Mouse (Mus musculus) kidney, adult 2 months (tissue): ENCODE measurements around the gene Gltp.

ENCODE experiments used
- CTCF ChIP-seq: fragments of 200-500 bp; conservative IDR thresholded peaks from 2 replicates; pipeline ENCODE4 v1.5.1; 2011; ENCODE audit warnings: low read depth, mild to moderate bottlenecking, control low read depth, low read length, moderate library complexity, mixed read lengths; ENCODE audit not compliant: insufficient read depth, insufficient read length
- POLR2A ChIP-seq: fragments of 200-500 bp; IDR thresholded peaks from one replicate; pipeline ENCODE4 v1.6.1; 2011; ENCODE audit warnings: low read depth, low read length, control low read depth

GRCm38 (mm10) chr5:114737090-114737887, 46.5 kb upstream of the Gltp start:
- no peak for TF ChIP-seq CTCF
- TF ChIP-seq POLR2A: no peak
